Mouse (Mus musculus) forebrain, embryonic 12.5 days (tissue): ENCODE measurements around the gene Xrn2. TPM values are rescaled to one million over a fixed set of nuclear protein-coding genes. Genes with fewer than 3 reads are reported as not detected.
"Not testable (repeated sequence)": the region's sequence is repeated elsewhere in the genome, so short reads cannot be mapped to it uniquely, and the experiment has no call there.

Experiments used
- ATAC-seq: fragments of 200-750 bp; cut with Nextera tagmentation; 2 replicates; pipeline ENCODE4 v1.8.0; 2017; ENCODE audit warnings: moderate TSS enrichment; ENCODE audit not compliant: low FRiP score
- H3K27ac ChIP-seq: fragments of 300-500 bp; sonication (generic); 2 replicates; pipeline ENCODE4 v1.5.1; 2016; ENCODE audit warnings: mild to moderate bottlenecking
- H3K27me3 ChIP-seq: fragments of 300-500 bp; sonication (generic); 2 replicates; pipeline ENCODE4 v1.6.1; 2016; ENCODE audit warnings: mild to moderate bottlenecking
- H3K36me3 ChIP-seq: fragments of 300-500 bp; sonication (generic); replicated peaks from 2 replicates; pipeline ENCODE4 v1.6.1; 2016; ENCODE audit warnings: mild to moderate bottlenecking
- H3K4me1 ChIP-seq: fragments of 300-500 bp; sonication (generic); 2 replicates; pipeline ENCODE4 v1.6.1; 2016
- H3K4me2 ChIP-seq: fragments of 300-500 bp; sonication (generic); 2 replicates; pipeline ENCODE4 v1.6.1; 2016; ENCODE audit warnings: mild to moderate bottlenecking, moderate library complexity
- H3K4me3 ChIP-seq: fragments of 300-500 bp; sonication (generic); replicated peaks from 2 replicates; pipeline ENCODE4 v1.5.1; 2016; ENCODE audit warnings: mild to moderate bottlenecking
- H3K9ac ChIP-seq: fragments of 300-500 bp; sonication (generic); 2 replicates; pipeline ENCODE4 v1.6.1; 2016; ENCODE audit warnings: mild to moderate bottlenecking
- H3K9me3 ChIP-seq: fragments of 300-500 bp; sonication (generic); 2 replicates; pipeline ENCODE4 v1.6.1; 2016
- WGBS: fragments of 180-500 bp; shearing (Covaris S2); methylation state at CpG from one replicate; pipeline ENCODE4 v1.1.7; 2016; 5-methylcytosine and 5-hydroxymethylcytosine counted together
- polyA plus RNA-seq: library from polyadenylated mRNA; unstranded; fragments of >200 nt; fragmentation: Nextera tagmentation; extraction: Ambion mirVana; gene quantifications from 2 replicates; pipeline ENCODE4 v1.2.1, GENCODE M21; 2016

Xrn2 gene
- polyA plus RNA-seq, 1 experiment from 2014 or later: 103 TPM

DNA sequence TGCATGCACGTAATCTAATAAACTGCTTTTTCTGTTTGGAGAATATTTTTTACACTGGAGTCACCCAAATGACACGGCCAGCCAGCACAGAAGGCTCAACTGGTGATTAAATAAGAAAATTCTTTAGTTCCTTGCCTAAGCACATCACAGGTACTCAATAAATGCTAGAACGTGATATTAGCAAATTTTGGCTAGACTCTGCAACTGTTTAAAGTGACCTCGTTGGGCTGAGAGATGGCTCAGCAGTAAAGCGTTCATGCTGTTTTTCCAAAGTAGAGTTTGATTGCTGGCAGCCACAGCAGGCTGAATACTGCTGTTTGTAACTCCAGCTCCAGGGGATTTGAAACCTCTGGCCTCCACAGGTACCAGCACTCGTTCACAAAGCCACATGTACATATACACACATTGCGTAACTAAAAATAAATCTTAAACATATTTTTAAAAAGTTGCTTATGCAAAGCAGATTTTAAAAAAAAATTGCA is 614 bp upstream of the Xrn2 start:
- no peak for ATAC-seq
- H3K36me3 ChIP-seq: peaks cover 3% of the 10 kb centered on the region; the same call in 1 of the 2 replicates
- H3K4me2 ChIP-seq: peak overlapping the region; percentile 70
- H3K9me3 ChIP-seq: no peaks in the 10 kb centered on the region
- H3K4me1 ChIP-seq: peaks cover 22% of the 10 kb centered on the region
- peak overlapping the region; percentile 99 for H3K27ac ChIP-seq
- no peaks in the 10 kb centered on the region for H3K27me3 ChIP-seq
- 55% methylated on average over 7 of the region's 7 CpGs for WGBS
- peak overlapping the region; percentile 81 for H3K4me3 ChIP-seq
- peak overlapping the region; percentile 83 for H3K9ac ChIP-seq

DNA sequence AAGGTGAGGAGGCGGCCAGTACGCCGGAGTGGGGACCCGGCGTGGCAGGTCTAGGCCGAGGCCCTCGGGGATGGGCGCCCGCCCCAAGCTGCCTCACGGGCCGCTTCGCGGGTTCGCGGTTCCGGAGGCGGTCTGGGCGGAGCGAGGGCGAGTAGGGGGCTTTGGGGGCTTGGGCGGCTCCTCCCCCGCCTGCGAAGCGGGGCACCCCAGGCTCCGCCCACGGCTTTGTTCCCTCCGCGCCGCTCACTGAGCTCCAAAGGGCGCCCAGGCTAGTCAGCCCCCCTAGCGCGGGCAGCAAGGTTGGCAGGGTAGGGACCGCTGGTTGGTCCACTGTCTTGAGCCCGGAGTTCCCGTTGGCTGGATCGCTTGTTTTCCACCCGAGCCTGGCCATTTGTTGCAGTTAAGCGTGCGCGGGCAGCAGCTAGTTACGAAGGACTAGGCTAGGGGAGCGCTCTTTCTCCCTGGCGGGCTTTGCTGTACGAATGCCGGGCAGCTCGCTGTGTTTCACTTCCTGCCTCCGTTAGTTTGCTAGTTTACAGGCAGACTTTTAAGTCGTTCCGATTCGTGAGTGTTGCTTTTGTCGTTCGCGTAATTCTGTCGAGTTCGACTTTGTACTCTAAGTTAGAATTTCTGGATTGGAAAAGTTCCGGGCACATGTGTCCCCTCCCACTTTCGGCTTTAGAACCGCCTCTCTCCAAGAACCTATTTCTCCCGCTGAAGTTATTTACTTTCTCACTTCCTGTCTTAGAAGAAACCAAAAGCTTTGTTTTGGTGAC is 586 bp downstream of the Xrn2 start:
- H3K4me1 ChIP-seq: peaks cover 22% of the 10 kb centered on the region
- no peaks in the 10 kb centered on the region for H3K27me3 ChIP-seq
- no peaks in the 10 kb centered on the region for H3K9me3 ChIP-seq
- H3K27ac ChIP-seq: peak overlapping the region; percentile 99
- WGBS: under 1% methylated on average over 40 of the region's 59 CpGs
- H3K36me3 ChIP-seq: peaks cover 3% of the 10 kb centered on the region; the same call in 1 of the 2 replicates
- peak overlapping the region; percentile 81 for H3K4me3 ChIP-seq
- ATAC-seq: peak; percentile 95
- H3K4me2 ChIP-seq: peak overlapping the region; percentile 70
- H3K9ac ChIP-seq: peak overlapping the region; percentile 83

DNA sequence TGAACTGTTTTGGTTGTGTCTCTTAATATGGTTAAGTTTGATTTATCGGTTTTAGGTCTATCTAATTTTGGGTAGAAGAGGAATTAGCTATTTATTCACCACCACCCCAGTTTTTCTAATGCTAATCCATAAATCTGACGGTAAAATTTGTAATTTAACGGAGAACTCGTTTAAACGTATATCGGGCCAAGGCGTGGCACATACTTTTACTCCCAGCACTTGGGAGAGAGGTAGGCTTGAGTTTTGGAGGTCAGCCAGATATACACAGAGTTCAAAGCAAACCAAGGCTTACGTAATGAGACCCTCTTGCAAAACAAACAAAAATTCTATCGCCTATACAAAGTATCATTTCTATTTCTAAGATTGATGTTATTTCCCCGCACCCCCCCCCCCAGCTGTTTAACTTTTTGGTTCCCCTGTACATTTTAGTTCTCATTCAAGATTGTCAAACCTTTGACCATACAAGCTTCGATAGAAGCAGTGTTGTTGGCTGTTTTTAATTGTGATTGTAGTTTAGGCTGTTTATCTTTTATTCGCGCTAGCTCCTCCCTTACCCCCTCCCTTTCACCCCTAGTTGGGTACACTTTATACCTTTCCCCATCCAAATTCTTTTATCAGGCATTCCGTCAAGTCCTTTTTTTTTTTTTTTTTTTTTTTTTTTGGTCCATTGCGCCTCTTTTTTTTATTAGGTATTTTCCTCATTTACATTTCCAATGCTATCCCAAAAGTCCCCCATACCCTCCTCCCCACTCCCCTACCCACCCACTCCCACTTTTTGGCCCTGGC is 1.5 kb downstream of the Xrn2 start:
- ATAC-seq: no peak
- Histone ChIP-seq H3K4me1 (peaks cover 22% of the 10 kb centered on the region), H3K27me3 (no peaks in the 10 kb centered on the region), H3K9me3 (no peaks in the 10 kb centered on the region), H3K9ac (peak overlapping the region; percentile 83), H3K36me3 (peaks cover 3% of the 10 kb centered on the region; the same call in 1 of the 2 replicates), H3K27ac (peak overlapping the region; percentile 99), H3K4me3 (peak overlapping the region; percentile 81), H3K4me2 (peak overlapping the region; percentile 70)
- WGBS: 31% methylated on average over 15 of the region's 15 CpGs

DNA sequence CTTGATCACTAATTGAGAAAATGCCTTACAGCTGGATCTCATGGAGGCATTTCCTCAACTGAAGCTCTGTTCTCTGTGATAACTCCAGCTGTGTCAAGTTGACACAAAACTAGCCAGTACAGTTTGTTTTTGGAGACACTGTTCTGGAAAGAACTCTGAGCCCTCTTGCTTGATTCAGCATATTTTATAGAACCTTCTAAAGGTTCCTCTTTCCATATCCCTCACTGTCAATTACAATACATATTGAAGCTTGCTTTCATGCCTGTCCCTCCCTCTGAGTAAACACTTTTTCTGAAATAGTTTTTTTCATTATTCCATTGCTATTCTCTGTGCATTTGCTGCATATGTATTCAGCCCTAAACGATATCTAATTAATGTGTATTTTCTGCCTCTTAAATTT is 9.2 kb downstream of the Xrn2 start:
- H3K4me1 ChIP-seq, H3K9ac ChIP-seq, ATAC-seq, H3K36me3 ChIP-seq, H3K4me2 ChIP-seq, H3K9me3 ChIP-seq, H3K27me3 ChIP-seq, H3K27ac ChIP-seq, H3K4me3 ChIP-seq: not testable (repeated sequence)
- WGBS: 91% methylated on average over 1 of the region's 1 CpGs

DNA sequence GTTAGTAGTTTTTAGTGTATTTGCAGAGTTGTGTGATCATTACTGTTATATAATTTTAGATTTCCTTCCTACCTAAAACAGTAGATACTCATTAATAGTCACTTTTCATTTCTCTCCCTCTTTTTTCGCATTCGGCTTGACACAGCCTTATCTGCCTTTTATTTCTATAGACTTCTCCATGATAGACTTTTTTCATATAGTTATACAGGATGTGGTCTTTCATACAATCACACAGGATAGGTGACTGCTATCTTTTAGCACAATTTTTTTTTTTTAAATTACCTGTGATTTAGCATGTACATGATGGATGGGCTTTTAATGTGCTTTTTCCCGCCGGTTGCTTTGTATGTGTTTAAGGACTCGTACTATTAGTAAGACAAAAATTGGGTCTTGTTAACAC is 10.3 kb downstream of the Xrn2 start:
- Histone ChIP-seq H3K4me2 (no peak overlapping the region), H3K27ac (no peak overlapping the region), H3K4me3 (no peak overlapping the region), H3K9me3 (no peaks in the 10 kb centered on the region), H3K4me1 (no peaks in the 10 kb centered on the region), H3K27me3 (no peaks in the 10 kb centered on the region), H3K9ac (no peak overlapping the region), H3K36me3 (peaks cover 17% of the 10 kb centered on the region)
- 92% methylated on average over 5 of the region's 5 CpGs for WGBS
- ATAC-seq: no peak

DNA sequence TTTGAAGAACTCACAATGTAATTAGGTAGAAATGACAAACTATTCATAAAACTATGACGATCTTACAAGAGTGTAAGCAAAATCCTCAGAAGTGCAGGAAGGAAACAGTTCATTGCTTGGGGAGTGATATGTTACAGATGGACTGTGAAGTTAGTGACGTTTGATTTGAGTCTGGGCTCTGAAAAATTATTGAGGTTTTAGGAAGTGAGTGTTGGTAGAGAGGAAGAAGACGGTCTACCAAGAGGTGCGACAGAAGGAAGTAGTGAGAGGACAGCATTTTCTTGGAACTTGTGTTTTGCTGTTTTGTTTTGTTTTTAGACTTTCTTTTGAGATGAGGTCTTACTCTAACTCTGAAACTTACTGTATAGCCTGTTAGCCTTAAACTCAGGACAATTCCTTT is 10.8 kb downstream of the Xrn2 start:
- Histone ChIP-seq H3K27me3 (no peaks in the 10 kb centered on the region), H3K4me2 (no peak overlapping the region), H3K4me1 (no peaks in the 10 kb centered on the region), H3K4me3 (no peak overlapping the region), H3K9ac (no peak overlapping the region), H3K9me3 (no peaks in the 10 kb centered on the region), H3K36me3 (peaks cover 18% of the 10 kb centered on the region), H3K27ac (no peak overlapping the region)
- 92% methylated on average over 4 of the region's 4 CpGs for WGBS
- no peak for ATAC-seq

DNA sequence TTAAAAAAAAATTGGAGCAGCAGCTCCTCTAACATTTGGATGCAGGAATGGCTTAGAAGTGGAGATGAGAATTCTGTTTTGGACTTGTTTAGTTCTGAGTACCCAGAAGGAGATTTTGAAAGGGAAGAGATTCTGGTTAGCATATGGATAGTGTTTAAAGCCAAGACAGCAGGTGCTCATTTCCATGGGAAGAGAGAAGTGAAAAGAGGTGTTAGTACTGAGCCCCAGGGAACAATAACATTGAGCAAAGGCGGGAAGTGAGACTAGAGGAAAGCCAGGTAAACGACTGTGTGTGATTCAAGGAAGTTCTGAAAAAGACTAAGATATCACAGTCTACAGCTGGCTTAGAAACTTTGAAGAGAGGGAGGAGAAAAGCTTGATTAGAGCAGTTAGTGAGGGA is 20.3 kb downstream of the Xrn2 start:
- no peak overlapping the region for H3K4me3 ChIP-seq
- H3K4me1 ChIP-seq: no peaks in the 10 kb centered on the region
- H3K27me3 ChIP-seq: no peaks in the 10 kb centered on the region
- peaks cover 54% of the 10 kb centered on the region for H3K36me3 ChIP-seq
- WGBS: 53% methylated on average over 2 of the region's 2 CpGs
- H3K27ac ChIP-seq: no peak overlapping the region
- no peak for ATAC-seq
- no peak overlapping the region for H3K9ac ChIP-seq
- no peaks in the 10 kb centered on the region for H3K9me3 ChIP-seq
- no peak overlapping the region for H3K4me2 ChIP-seq

DNA sequence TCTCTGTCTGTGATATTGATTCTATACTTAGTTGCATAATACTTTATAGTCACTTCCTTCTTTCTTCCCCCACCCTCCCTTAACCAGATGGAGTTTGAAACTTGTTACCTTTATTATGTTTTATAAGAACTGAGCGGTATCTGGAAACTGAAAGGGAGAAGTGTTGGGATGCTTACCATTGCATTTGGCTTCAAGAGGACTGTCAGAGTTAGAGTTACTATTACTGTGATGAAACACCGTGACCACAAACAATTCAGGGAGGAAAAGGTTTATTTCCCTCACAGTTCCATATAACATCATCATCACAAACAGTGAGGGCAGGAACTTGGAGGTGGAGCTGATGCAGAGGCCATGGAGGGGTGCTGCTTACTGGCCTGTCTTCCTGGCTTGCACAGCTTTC is 23.1 kb downstream of the Xrn2 start:
- 99% methylated on average over 2 of the region's 2 CpGs for WGBS
- Histone ChIP-seq H3K36me3 (peaks cover 41% of the 10 kb centered on the region), H3K4me2 (no peak overlapping the region), H3K4me1 (no peaks in the 10 kb centered on the region), H3K9ac (no peak overlapping the region), H3K9me3 (no peaks in the 10 kb centered on the region), H3K27ac (no peak overlapping the region), H3K27me3 (no peaks in the 10 kb centered on the region), H3K4me3 (no peak overlapping the region)
- ATAC-seq: no peak

DNA sequence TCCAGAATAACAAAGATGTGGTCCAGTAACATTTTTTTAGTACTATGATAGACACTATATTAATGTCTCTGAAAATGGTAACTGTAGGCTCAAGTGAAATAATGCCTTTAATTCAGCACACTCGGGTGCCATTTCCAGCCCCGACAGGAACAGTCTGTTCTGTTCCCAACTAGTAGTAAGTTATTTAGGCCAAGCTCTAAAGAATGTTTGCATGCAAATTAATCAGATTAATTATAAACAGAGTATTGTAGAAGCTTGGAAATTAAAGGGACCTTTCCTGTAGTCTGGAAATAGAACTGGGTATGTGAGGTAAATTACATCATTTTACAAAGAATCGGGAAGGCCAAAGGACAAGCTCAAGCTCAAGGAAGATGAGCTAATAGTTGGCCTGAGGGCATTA is 34.3 kb downstream of the Xrn2 start:
- Histone ChIP-seq H3K27me3 (no peaks in the 10 kb centered on the region), H3K4me1 (no peaks in the 10 kb centered on the region), H3K9ac (no peak overlapping the region), H3K4me3 (no peak overlapping the region), H3K4me2 (no peak overlapping the region), H3K36me3 (peaks cover 41% of the 10 kb centered on the region), H3K9me3 (no peaks in the 10 kb centered on the region), H3K27ac (no peak overlapping the region)
- WGBS: 90% methylated on average over 3 of the region's 3 CpGs
- no peak for ATAC-seq

DNA sequence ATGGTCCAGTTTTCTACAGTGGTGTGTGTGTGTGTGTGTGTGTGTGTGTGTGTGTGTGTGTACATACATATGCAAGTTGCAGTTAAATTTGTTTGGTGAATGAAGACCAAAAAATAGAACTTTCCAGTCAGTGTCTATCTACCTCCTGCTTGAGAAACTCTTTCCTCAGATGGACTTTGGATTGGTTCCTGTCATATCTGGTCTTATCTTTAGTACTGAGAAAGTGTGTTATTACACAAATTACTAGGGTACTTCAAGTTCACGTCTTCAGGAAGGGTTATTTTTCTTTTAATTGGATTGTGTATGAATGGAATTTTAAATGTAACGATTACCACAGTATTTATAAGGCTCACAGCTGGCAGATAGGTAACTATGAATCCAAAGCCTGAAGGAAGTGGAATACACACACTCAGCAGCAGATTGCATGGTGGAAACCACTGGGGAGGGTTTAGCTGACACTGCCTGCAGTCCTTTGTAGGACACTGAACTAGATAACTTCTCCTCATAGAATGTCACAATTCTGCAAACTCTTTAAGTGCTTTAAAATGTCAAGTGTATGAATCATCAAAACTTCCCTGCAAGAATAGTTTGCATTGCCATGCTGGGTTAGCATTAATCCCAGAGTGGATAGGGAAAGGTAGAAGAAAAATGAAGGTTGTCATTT is 40.6 kb downstream of the Xrn2 start:
- H3K4me3 ChIP-seq: no peak overlapping the region
- H3K4me2 ChIP-seq: no peak overlapping the region
- peaks cover 53% of the 10 kb centered on the region for H3K36me3 ChIP-seq
- H3K9me3 ChIP-seq: no peaks in the 10 kb centered on the region
- 85% methylated on average over 2 of the region's 2 CpGs for WGBS
- no peaks in the 10 kb centered on the region for H3K27me3 ChIP-seq
- no peak overlapping the region for H3K9ac ChIP-seq
- no peak for ATAC-seq
- no peaks in the 10 kb centered on the region for H3K4me1 ChIP-seq
- no peak overlapping the region for H3K27ac ChIP-seq

DNA sequence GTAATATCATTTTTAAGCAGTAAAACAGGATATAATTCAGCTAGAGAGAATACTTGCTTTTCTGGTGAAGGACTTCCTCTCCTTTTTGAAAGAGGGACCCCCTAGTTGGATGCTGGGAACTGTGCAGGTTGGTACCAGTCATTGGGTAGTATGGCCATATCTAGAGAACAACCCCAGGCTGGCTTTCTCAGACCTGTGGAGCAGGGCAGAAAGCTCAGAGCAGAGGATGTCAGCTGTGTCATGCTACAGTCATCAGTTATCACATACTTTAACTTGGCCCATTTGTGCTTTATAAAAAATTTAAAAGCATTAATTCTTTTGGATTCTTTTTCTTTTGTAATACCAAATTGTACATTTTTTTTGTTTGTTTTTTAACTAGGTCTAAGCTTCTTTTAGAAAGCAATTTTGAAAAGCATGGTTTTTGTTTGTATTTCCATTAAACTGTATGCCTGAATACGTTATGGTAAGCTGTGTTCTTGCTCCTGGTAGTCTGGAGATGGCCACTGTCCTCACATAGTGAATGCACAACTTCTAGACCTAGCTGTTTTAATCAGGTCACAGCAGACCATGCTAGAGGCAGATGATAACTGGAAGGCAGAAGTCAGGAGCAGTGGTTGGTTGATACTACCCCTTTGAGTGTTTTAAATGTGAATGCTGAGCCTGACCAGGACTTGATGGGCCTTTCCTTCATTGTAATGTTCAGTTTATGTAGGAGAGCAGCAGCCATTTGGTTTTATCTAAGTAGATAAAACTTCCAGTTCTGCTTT is 54.9 kb downstream of the Xrn2 start:
- ATAC-seq: no peak
- Histone ChIP-seq H3K4me3 (no peak overlapping the region), H3K27me3 (peaks cover 5% of the 10 kb centered on the region; the same call in 1 of the 2 replicates), H3K9me3 (no peaks in the 10 kb centered on the region), H3K9ac (no peak overlapping the region), H3K4me1 (peaks cover 9% of the 10 kb centered on the region; the same call in 1 of the 2 replicates), H3K4me2 (no peak overlapping the region), H3K36me3 (peaks cover 15% of the 10 kb centered on the region), H3K27ac (no peak overlapping the region)
- WGBS: 96% methylated on average over 1 of the region's 1 CpGs
